Mouse (Mus musculus) embryonic facial prominence, embryonic 13.5 days (tissue): Measurements from ENCODE around the gene 4931428L18Rik. TPM values are rescaled to one million over a fixed set of nuclear protein-coding genes. Genes with fewer than 3 reads are reported as not detected.
"Not testable (repeated sequence)": the region's sequence is repeated elsewhere in the genome, so short reads cannot be mapped to it uniquely, and the experiment has no call there.

ENCODE experiments used
- ATAC-seq: fragments of 200-750 bp; cut with Nextera tagmentation; 2 replicates; pipeline ENCODE4 v1.8.0; 2017; ENCODE audit warnings: low read depth; ENCODE audit not compliant: insufficient number of reproducible peaks, insufficient read depth, low FRiP score, low TSS enrichment
- H3K27ac ChIP-seq: fragments of 300-500 bp; sonication (generic); 2 replicates; pipeline ENCODE4 v1.5.1; 2015; ENCODE audit warnings: moderate library complexity, mild to moderate bottlenecking, inconsistent platforms
- H3K27me3 ChIP-seq: fragments of 300-500 bp; sonication (generic); 2 replicates; pipeline ENCODE4 v1.6.1; 2015; ENCODE audit warnings: mild to moderate bottlenecking, inconsistent platforms
- H3K36me3 ChIP-seq: fragments of 300-500 bp; sonication (generic); 2 replicates; pipeline ENCODE4 v1.6.1; 2015; ENCODE audit warnings: mild to moderate bottlenecking, inconsistent platforms
- H3K4me1 ChIP-seq: fragments of 300-500 bp; sonication (generic); 2 replicates; pipeline ENCODE4 v1.6.1; 2015; ENCODE audit warnings: inconsistent platforms
- H3K4me2 ChIP-seq: fragments of 300-500 bp; sonication (generic); 2 replicates; pipeline ENCODE4 v1.6.1; 2015; ENCODE audit warnings: moderate library complexity, mild to moderate bottlenecking, inconsistent platforms
- H3K4me3 ChIP-seq: fragments of 300-500 bp; sonication (generic); 2 replicates; pipeline ENCODE4 v1.5.1; 2015; ENCODE audit warnings: mild to moderate bottlenecking, inconsistent platforms
- H3K9ac ChIP-seq: fragments of 300-500 bp; sonication (generic); 2 replicates; pipeline ENCODE4 v1.6.1; 2015; ENCODE audit warnings: mild to moderate bottlenecking, inconsistent platforms
- H3K9me3 ChIP-seq: fragments of 300-500 bp; sonication (generic); 2 replicates; pipeline ENCODE4 v1.6.1; 2016; ENCODE audit warnings: inconsistent platforms
- WGBS: fragments of 180-500 bp; shearing (Covaris S2); methylation state at CpG from one replicate; pipeline ENCODE4 v1.1.7; 2015; ENCODE audit warnings: mixed read lengths; 5-methylcytosine and 5-hydroxymethylcytosine counted together
- polyA plus RNA-seq: library from polyadenylated mRNA; unstranded; fragments of >200 nt; fragmentation: Nextera tagmentation; extraction: Ambion mirVana; gene quantifications from 2 replicates; pipeline ENCODE4 v1.2.1, GENCODE M21; 2015

4931428L18Rik gene
- polyA plus RNA-seq, 1 experiment from 2014 or later: not detected

- WGBS: 78% methylated on average over 3 of the region's 3 CpGs
- Histone ChIP-seq H3K9ac (no peak overlapping the region), H3K4me3 (no peak overlapping the region), H3K27me3 (no peaks in the 10 kb centered on the region), H3K27ac (no peak overlapping the region), H3K4me2 (no peak overlapping the region), H3K36me3 (no peaks in the 10 kb centered on the region), H3K4me1 (no peaks in the 10 kb centered on the region), H3K9me3 (no peaks in the 10 kb centered on the region)
- ATAC-seq: no peak
Measured at GRCm38 (mm10) chr1:31043208-31043607, 179.3 kb downstream of the 4931428L18Rik start.

GRCm38 (mm10) chr1:31042793-31043192, 179.7 kb downstream of the 4931428L18Rik start:
- Histone ChIP-seq H3K4me3 (no peak overlapping the region), H3K4me2 (no peak overlapping the region), H3K9ac (no peak overlapping the region), H3K4me1 (no peaks in the 10 kb centered on the region), H3K36me3 (no peaks in the 10 kb centered on the region), H3K27ac (no peak overlapping the region), H3K27me3 (no peaks in the 10 kb centered on the region), H3K9me3 (no peaks in the 10 kb centered on the region)
- WGBS: 84% methylated on average over 4 of the region's 4 CpGs
- ATAC-seq: no peak

- no peak for ATAC-seq
- 62% methylated on average over 2 of the region's 2 CpGs for WGBS
- no peaks in the 10 kb centered on the region for H3K4me1 ChIP-seq
- H3K4me3 ChIP-seq: no peak overlapping the region
- no peak overlapping the region for H3K4me2 ChIP-seq
- no peaks in the 10 kb centered on the region for H3K9me3 ChIP-seq
- no peak overlapping the region for H3K27ac ChIP-seq
- H3K27me3 ChIP-seq: no peaks in the 10 kb centered on the region
- H3K36me3 ChIP-seq: no peaks in the 10 kb centered on the region
- H3K9ac ChIP-seq: no peak overlapping the region
Measured at GRCm38 (mm10) chr1:31033851-31034534, 188.5 kb downstream of the 4931428L18Rik start.

GRCm38 (mm10) chr1:31032351-31032750, 190.1 kb downstream of the 4931428L18Rik start:
- no peaks in the 10 kb centered on the region for H3K36me3 ChIP-seq
- H3K27me3 ChIP-seq: no peaks in the 10 kb centered on the region
- no peak overlapping the region for H3K4me3 ChIP-seq
- H3K9me3 ChIP-seq: no peaks in the 10 kb centered on the region
- no peak for ATAC-seq
- 87% methylated on average over 2 of the region's 2 CpGs for WGBS
- no peak overlapping the region for H3K9ac ChIP-seq
- no peak overlapping the region for H3K4me2 ChIP-seq
- H3K27ac ChIP-seq: no peak overlapping the region
- H3K4me1 ChIP-seq: no peaks in the 10 kb centered on the region

GRCm38 (mm10) chr1:31023173-31023572, 199.3 kb downstream of the 4931428L18Rik start:
- H3K9me3 ChIP-seq: no peaks in the 10 kb centered on the region
- H3K36me3 ChIP-seq: no peaks in the 10 kb centered on the region
- ATAC-seq: no peak
- no peaks in the 10 kb centered on the region for H3K4me1 ChIP-seq
- no peaks in the 10 kb centered on the region for H3K27me3 ChIP-seq
- H3K4me2 ChIP-seq: no peak overlapping the region
- no peak overlapping the region for H3K4me3 ChIP-seq
- H3K27ac ChIP-seq: no peak overlapping the region
- H3K9ac ChIP-seq: no peak overlapping the region

- H3K4me3 ChIP-seq: no peak overlapping the region
- no peaks in the 10 kb centered on the region for H3K36me3 ChIP-seq
- no peaks in the 10 kb centered on the region for H3K9me3 ChIP-seq
- H3K27ac ChIP-seq: no peak overlapping the region
- H3K27me3 ChIP-seq: no peaks in the 10 kb centered on the region
- no peak overlapping the region for H3K9ac ChIP-seq
- no peak overlapping the region for H3K4me2 ChIP-seq
- ATAC-seq: no peak
- H3K4me1 ChIP-seq: no peaks in the 10 kb centered on the region
- WGBS: 72% methylated on average over 6 of the region's 6 CpGs
Measured at GRCm38 (mm10) chr1:31019283-31019682, 203.2 kb downstream of the 4931428L18Rik start.

- no peak overlapping the region for H3K9ac ChIP-seq
- no peak overlapping the region for H3K4me2 ChIP-seq
- no peaks in the 10 kb centered on the region for H3K9me3 ChIP-seq
- no peak overlapping the region for H3K27ac ChIP-seq
- ATAC-seq: peak; percentile 26; the same call in 1 of the 2 replicates
- 73% methylated on average over 5 of the region's 5 CpGs for WGBS
- H3K36me3 ChIP-seq: no peaks in the 10 kb centered on the region
- H3K4me3 ChIP-seq: no peak overlapping the region
- H3K4me1 ChIP-seq: no peaks in the 10 kb centered on the region
- no peaks in the 10 kb centered on the region for H3K27me3 ChIP-seq
Measured at GRCm38 (mm10) chr1:31017377-31017776, 205.1 kb downstream of the 4931428L18Rik start.

GRCm38 (mm10) chr1:31016068-31016467, 206.4 kb downstream of the 4931428L18Rik start:
- Histone ChIP-seq H3K36me3 (no peaks in the 10 kb centered on the region), H3K27me3 (no peaks in the 10 kb centered on the region), H3K9me3 (no peaks in the 10 kb centered on the region), H3K9ac (no peak overlapping the region), H3K4me1 (no peaks in the 10 kb centered on the region), H3K27ac (no peak overlapping the region), H3K4me2 (no peak overlapping the region), H3K4me3 (no peak overlapping the region)
- no peak for ATAC-seq
- 82% methylated on average over 6 of the region's 6 CpGs for WGBS

GRCm38 (mm10) chr1:31015261-31015660, 207.2 kb downstream of the 4931428L18Rik start:
- 54% methylated on average over 2 of the region's 2 CpGs for WGBS
- no peak for ATAC-seq
- Histone ChIP-seq H3K27ac (no peak overlapping the region), H3K4me1 (no peaks in the 10 kb centered on the region), H3K9ac (no peak overlapping the region), H3K36me3 (no peaks in the 10 kb centered on the region), H3K27me3 (no peaks in the 10 kb centered on the region), H3K4me3 (no peak overlapping the region), H3K9me3 (no peaks in the 10 kb centered on the region), H3K4me2 (no peak overlapping the region)

- not testable (repeated sequence) for H3K9ac ChIP-seq, H3K9me3 ChIP-seq, H3K36me3 ChIP-seq, H3K27ac ChIP-seq, H3K4me2 ChIP-seq, H3K4me1 ChIP-seq, ATAC-seq, H3K4me3 ChIP-seq, H3K27me3 ChIP-seq
- 92% methylated on average over 6 of the region's 6 CpGs for WGBS
Measured at GRCm38 (mm10) chr1:30977868-30978267, 244.6 kb downstream of the 4931428L18Rik start, which contains the start of gene AC153137.1. TSS of gene AC153137.1 (minus strand) at chr1:30977968.

- ATAC-seq, H3K9me3 ChIP-seq, H3K36me3 ChIP-seq, H3K9ac ChIP-seq, H3K4me3 ChIP-seq, H3K4me1 ChIP-seq, H3K4me2 ChIP-seq, H3K27ac ChIP-seq, H3K27me3 ChIP-seq: not testable (repeated sequence)
- 81% methylated on average over 7 of the region's 7 CpGs for WGBS
Measured at GRCm38 (mm10) chr1:30977239-30977638, 245.2 kb downstream of the 4931428L18Rik start.

GRCm38 (mm10) chr1:30951795-30952194, 270.7 kb downstream of the 4931428L18Rik start:
- no peaks in the 10 kb centered on the region for H3K27me3 ChIP-seq
- 62% methylated on average over 2 of the region's 2 CpGs for WGBS
- H3K9ac ChIP-seq: no peak overlapping the region
- H3K4me1 ChIP-seq: peaks cover 8% of the 10 kb centered on the region; the same call in 1 of the 2 replicates
- H3K9me3 ChIP-seq: no peaks in the 10 kb centered on the region
- no peak for ATAC-seq
- H3K4me2 ChIP-seq: no peak overlapping the region
- no peak overlapping the region for H3K27ac ChIP-seq
- no peak overlapping the region for H3K4me3 ChIP-seq
- H3K36me3 ChIP-seq: no peaks in the 10 kb centered on the region
